Mouse (Mus musculus) lung, embryonic 14.5 days (tissue): Measurements from ENCODE around the gene Fosl1. TPM values are rescaled to one million over a fixed set of nuclear protein-coding genes. Genes with fewer than 3 reads are reported as not detected.

ENCODE experiments used
- ATAC-seq: fragments of 200-750 bp; cut with Nextera tagmentation; 2 replicates; pipeline ENCODE4 v1.8.0; 2017; ENCODE audit warnings: mild to moderate bottlenecking, moderate TSS enrichment, moderate library complexity; ENCODE audit not compliant: insufficient read depth
- DNase-seq: peaks from one replicate; pipeline ENCODE4 v3.0.0-alpha.2; 2015
- H3K27ac ChIP-seq: fragments of 300-500 bp; sonication (generic); 2 replicates; pipeline ENCODE4 v1.5.1; 2014; ENCODE audit warnings: low read depth, mild to moderate bottlenecking, moderate library complexity
- H3K27me3 ChIP-seq: fragments of 300-500 bp; sonication (generic); 2 replicates; pipeline ENCODE4 v1.6.1; 2014; ENCODE audit warnings: low read length, control low read depth; ENCODE audit not compliant: insufficient read depth
- H3K36me3 ChIP-seq: fragments of 300-500 bp; sonication (generic); 2 replicates; pipeline ENCODE4 v1.6.1; 2014; ENCODE audit warnings: control low read depth; ENCODE audit not compliant: insufficient read depth
- H3K4me1 ChIP-seq: fragments of 300-500 bp; sonication (generic); 2 replicates; pipeline ENCODE4 v1.6.1; 2014; ENCODE audit warnings: antibody characterized with exemption, control low read depth; ENCODE audit not compliant: insufficient read depth
- H3K4me2 ChIP-seq: fragments of 300-500 bp; sonication (generic); 2 replicates; pipeline ENCODE4 v1.6.1; 2014; ENCODE audit warnings: mild to moderate bottlenecking
- H3K4me3 ChIP-seq: fragments of 300-500 bp; sonication (generic); 2 replicates; pipeline ENCODE4 v1.5.1; 2014; ENCODE audit warnings: low read depth, low read length
- H3K9ac ChIP-seq: fragments of 300-500 bp; sonication (generic); 2 replicates; pipeline ENCODE4 v1.6.1; 2014
- H3K9me3 ChIP-seq: fragments of 300-500 bp; sonication (generic); 2 replicates; pipeline ENCODE4 v1.6.1; 2016; ENCODE audit warnings: low read depth, low read length, control low read depth
- CTCF ChIP-seq: IDR thresholded peaks from 2 replicates; pipeline ENCODE4 v1.5.1; 2016; ENCODE audit warnings: antibody characterized with exemption, low read depth
- WGBS: fragments of 180-500 bp; shearing (Covaris S2); extraction: QIAGEN DNeasy Blood & Tissue Kit; methylation state at CpG from one replicate; pipeline ENCODE4 v1.1.7; 2014; 5-methylcytosine and 5-hydroxymethylcytosine counted together
- polyA plus RNA-seq: library from polyadenylated mRNA; unstranded; fragments of >200 nt; fragmentation: Nextera tagmentation; extraction: Ambion mirVana; gene quantifications from 2 replicates; pipeline ENCODE4 v1.2.1, GENCODE M21; 2014

The Fosl1 gene
- polyA plus RNA-seq, 1 experiment from 2014 or later, result not detected

DNA sequence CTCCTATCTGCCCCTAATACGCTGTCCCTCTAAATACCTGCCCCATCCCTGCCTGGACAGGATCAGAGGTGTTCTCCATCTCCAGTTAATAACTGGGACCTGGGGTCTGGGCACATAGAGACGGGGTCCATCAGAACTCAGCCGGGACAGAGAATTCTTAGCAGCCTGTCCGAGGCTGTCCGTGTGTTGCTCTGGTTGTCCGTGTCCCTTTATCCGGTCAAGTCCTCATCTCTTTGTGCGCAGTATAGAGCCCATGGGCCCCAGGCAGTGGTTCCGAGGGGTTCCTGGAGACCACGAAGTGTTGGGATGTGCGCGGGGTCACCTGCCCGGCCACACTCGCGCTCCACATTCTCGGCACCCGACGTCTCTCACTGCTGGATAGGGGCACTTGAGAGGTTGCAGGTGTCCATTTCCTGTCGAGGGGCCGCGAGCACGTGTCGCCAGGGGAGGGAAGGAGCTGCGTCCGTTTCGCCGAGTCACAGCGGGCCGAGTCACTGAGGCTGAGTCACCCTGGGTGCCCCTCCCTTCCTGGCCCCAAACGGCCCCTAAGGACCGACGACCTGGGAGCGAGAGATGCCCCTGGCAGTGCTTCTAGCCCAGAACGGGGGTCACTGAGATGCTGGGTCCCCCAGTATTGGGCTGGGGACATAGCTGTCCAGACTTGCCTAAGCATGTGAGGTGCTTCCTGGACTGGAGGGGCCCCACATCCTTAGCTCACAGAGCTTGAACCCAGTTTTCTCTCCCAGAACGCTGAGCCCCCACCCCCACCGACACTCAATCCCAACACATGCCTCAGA lies 1.2 kb downstream of the Fosl1 start:
- DNase-seq, result peak; percentile 40
- WGBS, result 4% methylated on average over 36 of the region's 36 CpGs
- Histone ChIP-seq H3K27me3 (peaks cover 45% of the 10 kb centered on the region), H3K36me3 (peaks cover under 1% of the 10 kb centered on the region; the same call in 1 of the 2 replicates), H3K27ac (no peak overlapping the region), H3K9ac (no peak overlapping the region), H3K4me2 (peak overlapping the region; percentile 96), H3K4me3 (peak overlapping the region; percentile 54), H3K9me3 (no peaks in the 10 kb centered on the region), H3K4me1 (no peaks in the 10 kb centered on the region)
- TF ChIP-seq CTCF, result no peak
- ATAC-seq, result 0 out of 2 replicates have a peak, but pooled peaks have one; percentile 18

DNA sequence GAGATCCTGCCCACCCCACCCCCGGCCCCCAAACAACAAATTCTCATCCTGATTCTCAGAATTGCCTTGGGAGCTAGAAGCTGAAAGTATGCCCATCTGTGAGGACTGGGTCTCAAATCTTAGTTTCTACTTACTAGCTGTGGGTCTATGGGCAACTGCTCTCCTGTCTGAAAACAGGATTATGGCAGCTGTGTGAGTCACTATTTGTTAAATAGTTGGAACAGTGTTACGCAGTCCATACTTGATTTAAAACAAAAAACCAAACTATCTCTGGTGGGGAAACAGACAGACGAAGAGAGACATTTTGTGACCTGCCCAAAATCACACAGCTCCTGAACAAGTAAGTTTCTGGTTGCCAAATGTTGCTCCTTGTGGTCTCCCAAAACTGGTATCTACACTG lies 2.3 kb downstream of the Fosl1 start:
- Histone ChIP-seq H3K4me3 (no peak overlapping the region), H3K27me3 (peaks cover 45% of the 10 kb centered on the region), H3K4me2 (no peak overlapping the region), H3K27ac (no peak overlapping the region), H3K36me3 (peaks cover 8% of the 10 kb centered on the region), H3K9me3 (no peaks in the 10 kb centered on the region), H3K9ac (no peak overlapping the region), H3K4me1 (no peaks in the 10 kb centered on the region)
- WGBS, result 82% methylated on average over 3 of the region's 3 CpGs
- DNase-seq (no peak), ATAC-seq (no peak)
- TF ChIP-seq CTCF, result no peak

DNA sequence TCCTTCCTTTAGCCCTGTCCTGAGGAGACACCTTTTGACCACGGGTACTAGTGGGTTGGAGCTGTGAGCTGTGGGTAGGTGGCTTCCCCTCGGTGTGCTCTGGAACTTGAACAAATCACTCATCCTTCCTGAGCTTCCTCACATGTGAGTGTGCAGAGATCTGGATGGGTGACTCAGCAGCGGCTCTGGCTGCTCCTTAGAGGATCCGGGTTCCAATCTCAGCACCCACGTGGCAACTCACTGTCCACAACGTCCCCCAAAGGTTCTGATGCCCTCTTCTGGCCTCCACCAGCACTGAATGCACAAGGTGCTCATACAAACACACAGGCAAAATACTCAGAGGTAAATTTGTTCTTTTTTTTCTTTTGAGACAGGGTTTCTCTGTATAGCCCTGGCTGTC lies 4.4 kb downstream of the Fosl1 start:
- DNase-seq, result no peak
- 0 out of 2 replicates have a peak, but pooled peaks have one; percentile 11 for TF ChIP-seq CTCF
- Histone ChIP-seq H3K9me3 (no peaks in the 10 kb centered on the region), H3K27me3 (peaks cover 42% of the 10 kb centered on the region), H3K36me3 (peaks cover 10% of the 10 kb centered on the region), H3K27ac (no peak overlapping the region), H3K9ac (no peak overlapping the region), H3K4me2 (no peak overlapping the region), H3K4me3 (no peak overlapping the region), H3K4me1 (peaks cover 4% of the 10 kb centered on the region; the same call in 1 of the 2 replicates)
- ATAC-seq, result no peak
- WGBS, result 69% methylated on average over 6 of the region's 6 CpGs

DNA sequence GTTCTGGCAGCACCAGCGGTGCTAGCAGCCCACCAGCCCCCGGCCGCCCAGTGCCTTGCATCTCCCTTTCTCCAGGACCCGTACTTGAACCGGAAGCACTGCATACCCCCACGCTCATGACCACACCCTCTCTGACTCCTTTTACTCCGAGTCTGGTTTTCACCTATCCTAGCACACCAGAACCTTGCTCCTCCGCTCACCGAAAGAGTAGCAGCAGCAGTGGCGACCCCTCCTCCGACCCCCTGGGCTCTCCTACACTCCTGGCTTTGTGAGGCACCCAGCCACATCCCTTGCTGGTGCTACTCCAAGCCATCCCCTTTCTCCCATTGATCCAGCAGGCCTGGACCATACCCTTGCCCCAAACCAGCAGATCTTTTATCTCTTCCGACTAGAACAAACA lies 7.7 kb downstream of the Fosl1 start:
- H3K4me3 ChIP-seq, result peak overlapping the region; percentile 84
- no peak overlapping the region for H3K27ac ChIP-seq
- H3K9ac ChIP-seq, result peak overlapping the region; percentile 78; the same call in 1 of the 2 replicates
- peak overlapping the region; percentile 99 for H3K4me2 ChIP-seq
- H3K36me3 ChIP-seq, result peaks cover 10% of the 10 kb centered on the region
- ATAC-seq (no peak), DNase-seq (no peak)
- peaks cover 4% of the 10 kb centered on the region for H3K4me1 ChIP-seq
- no peaks in the 10 kb centered on the region for H3K9me3 ChIP-seq
- TF ChIP-seq CTCF, result no peak
- H3K27me3 ChIP-seq, result peaks cover 9% of the 10 kb centered on the region
- WGBS, result 76% methylated on average over 12 of the region's 12 CpGs

DNA sequence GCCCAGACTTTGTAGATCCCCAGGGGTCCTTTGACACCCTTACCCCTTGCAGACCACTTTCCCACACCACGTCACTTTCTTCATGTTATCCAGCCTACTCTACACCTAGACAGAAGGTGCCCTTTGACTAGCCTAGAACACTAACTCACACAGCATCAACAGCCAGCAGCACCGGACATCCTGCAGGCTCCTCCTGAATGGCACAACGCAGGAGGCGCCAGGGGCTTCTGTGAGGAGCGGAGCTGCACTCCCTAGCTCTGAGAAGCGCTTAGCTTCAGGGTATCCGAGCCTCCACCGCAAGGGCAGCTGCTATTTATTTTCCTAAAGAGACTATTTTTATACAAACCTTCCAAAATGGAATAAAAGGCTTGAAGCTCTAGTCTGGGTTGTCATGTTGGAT lies 8.2 kb downstream of the Fosl1 start:
- H3K27me3 ChIP-seq, result 0 out of 2 replicates have a peak, but pooled peaks cover 4% of the 10 kb centered on the region
- peak overlapping the region; percentile 78 for H3K9ac ChIP-seq
- peaks cover 4% of the 10 kb centered on the region for H3K4me1 ChIP-seq
- peaks cover 10% of the 10 kb centered on the region for H3K36me3 ChIP-seq
- H3K9me3 ChIP-seq, result no peaks in the 10 kb centered on the region
- TF ChIP-seq CTCF, result no peak
- DNase-seq, result peak; percentile 23
- no peak for ATAC-seq
- H3K4me2 ChIP-seq, result peak overlapping the region; percentile 99
- WGBS, result 54% methylated on average over 8 of the region's 8 CpGs
- H3K27ac ChIP-seq, result peak overlapping the region; percentile 43; the same call in 1 of the 2 replicates
- peak overlapping the region; percentile 84 for H3K4me3 ChIP-seq

DNA sequence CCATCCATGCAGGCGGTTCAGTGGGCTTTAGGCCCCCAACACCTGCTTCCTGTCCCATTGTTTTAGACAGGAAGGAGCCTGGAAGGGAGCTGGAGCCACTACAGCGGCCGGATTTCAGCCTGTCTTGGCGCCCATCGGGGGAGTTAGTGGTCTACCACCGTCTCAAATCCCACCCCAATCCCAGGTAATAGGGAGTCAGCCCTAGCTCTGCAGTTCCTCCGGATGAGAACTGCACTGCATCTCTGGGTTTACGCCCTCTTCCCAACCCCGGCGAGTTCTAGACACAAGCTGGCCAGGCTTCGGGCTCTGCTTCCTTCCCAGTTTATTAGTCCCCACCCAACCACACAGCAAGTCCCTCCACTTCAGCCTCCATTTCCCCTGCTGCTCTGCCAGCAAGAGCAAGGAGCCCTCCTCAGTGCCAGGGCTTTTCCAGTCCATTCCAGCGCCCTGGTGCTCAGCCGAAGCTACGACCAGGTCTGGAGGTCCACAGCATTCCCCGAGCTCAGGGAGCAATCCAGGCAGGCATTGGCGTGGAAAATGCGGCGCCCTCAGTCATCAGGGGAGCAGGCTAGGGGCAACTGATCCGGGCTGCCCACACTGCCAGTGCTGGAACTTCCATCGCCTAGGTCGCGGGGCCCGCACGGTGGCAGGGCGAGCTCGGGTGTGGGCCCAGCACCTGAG lies 9.0 kb downstream of the Fosl1 start:
- DNase-seq (peak; percentile 62), ATAC-seq (no peak)
- 2% methylated on average over 26 of the region's 26 CpGs for WGBS

More for the DNA sequence above, 9.0 kb downstream of the Fosl1 start:
- Histone ChIP-seq H3K9ac (peak overlapping the region; percentile 78), H3K4me3 (peak overlapping the region; percentile 84), H3K9me3 (no peaks in the 10 kb centered on the region), H3K27me3 (no peaks in the 10 kb centered on the region), H3K36me3 (peaks cover 10% of the 10 kb centered on the region), H3K27ac (peak overlapping the region; percentile 90), H3K4me2 (peak overlapping the region; percentile 99), H3K4me1 (peaks cover 8% of the 10 kb centered on the region)
- no peak for TF ChIP-seq CTCF
